Mouse (Mus musculus): Measurements from ENCODE around the gene Vps51. TPM values are rescaled to one million over a fixed set of nuclear protein-coding genes. Genes with fewer than 3 reads are reported as not detected.
"Not testable (repeated sequence)": the region's sequence is repeated elsewhere in the genome, so short reads cannot be mapped to it uniquely, and the experiment has no call there.

The Vps51 gene
- total and polyA plus RNA-seq, 2 experiments from 2014 or later = 93.7 to 96.8 TPM

DNA sequence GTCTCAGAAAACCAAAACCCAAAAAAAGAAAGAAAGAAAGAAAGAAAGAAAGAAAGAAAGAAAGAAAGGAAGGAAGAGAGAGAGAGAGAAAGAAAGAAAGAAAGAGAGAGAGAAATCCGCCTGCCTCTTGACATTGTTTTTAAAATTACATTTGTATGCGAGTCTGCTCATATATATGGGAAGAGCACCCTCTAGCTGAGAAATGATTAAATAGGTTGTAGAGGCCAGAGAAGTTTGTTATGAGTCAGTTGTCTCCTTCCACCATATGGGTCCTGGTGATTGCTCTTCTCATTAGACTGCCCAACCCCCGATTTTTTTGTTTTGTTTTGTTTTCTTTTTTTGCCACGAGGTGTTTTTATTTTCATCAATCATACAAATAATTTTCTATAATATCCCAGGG is 32.9 kb downstream of the Vps51 start:
- ATAC-seq; H3K36me3 ChIP-seq (ENCODE audit: insufficient read depth); H3K4me3 ChIP-seq (ENCODE audit: low read depth, low read length); H3K27me3 ChIP-seq (ENCODE audit: insufficient read depth, low read length); H3K9ac ChIP-seq; H3K4me2 ChIP-seq (ENCODE audit: low read depth); H3K9me3 ChIP-seq (ENCODE audit: low read length); H3K27ac ChIP-seq (ENCODE audit: low read depth, low read length): not testable (repeated sequence)
- H3K4me1 ChIP-seq (ENCODE audit: insufficient read depth) = peaks cover 12% of the 10 kb centered on the region; the same call in 1 of the 2 replicates
- TF ChIP-seq CTCF (IDR thresholded peaks at IDR 0.05; ENCODE audit: low read depth) = peak; percentile 57
- 54% methylated on average over 4 of the region's 4 CpGs for WGBS
- peak; percentile 56 for DNase-seq

GRCm38 (mm10) chr19:6042293-6042692 is 34.7 kb downstream of the Vps51 start:
- DNase-seq = no peak
- Histone ChIP-seq H3K4me1 (ENCODE audit: insufficient read depth) (peaks cover 5% of the 10 kb centered on the region; the same call in 1 of the 2 replicates), H3K4me3 (ENCODE audit: low read depth, low read length) (no peak overlapping the region), H3K4me2 (ENCODE audit: low read depth) (no peak overlapping the region), H3K27me3 (ENCODE audit: insufficient read depth, low read length) (no peaks in the 10 kb centered on the region), H3K36me3 (ENCODE audit: insufficient read depth) (no peaks in the 10 kb centered on the region), H3K27ac (ENCODE audit: low read depth, low read length) (no peak overlapping the region), H3K9ac (no peak overlapping the region), H3K9me3 (ENCODE audit: low read length) (no peaks in the 10 kb centered on the region)
- TF ChIP-seq CTCF (IDR thresholded peaks at IDR 0.05; ENCODE audit: low read depth) = no peak
- no peak for ATAC-seq
- 84% methylated on average over 9 of the region's 9 CpGs for WGBS

- no peaks in the 10 kb centered on the region for H3K9me3 ChIP-seq (ENCODE audit: low read length)
- DNase-seq = no peak
- ATAC-seq = no peak
- no peak overlapping the region for H3K9ac ChIP-seq
- no peak overlapping the region for H3K4me3 ChIP-seq (ENCODE audit: low read depth, low read length)
- H3K4me1 ChIP-seq (ENCODE audit: insufficient read depth) = no peaks in the 10 kb centered on the region
- no peak overlapping the region for H3K27ac ChIP-seq (ENCODE audit: low read depth, low read length)
- no peak for TF ChIP-seq CTCF (IDR thresholded peaks at IDR 0.05; ENCODE audit: low read depth)
- H3K27me3 ChIP-seq (ENCODE audit: insufficient read depth, low read length) = no peaks in the 10 kb centered on the region
- H3K36me3 ChIP-seq (ENCODE audit: insufficient read depth) = no peaks in the 10 kb centered on the region
- no peak overlapping the region for H3K4me2 ChIP-seq (ENCODE audit: low read depth)
Observed at GRCm38 (mm10) chr19:6040002-6040401, 37.0 kb downstream of the Vps51 start.

- Histone ChIP-seq H3K4me1 (ENCODE audit: insufficient read depth) (no peaks in the 10 kb centered on the region), H3K9me3 (ENCODE audit: low read length) (no peaks in the 10 kb centered on the region), H3K9ac (no peak overlapping the region), H3K27ac (ENCODE audit: low read depth, low read length) (no peak overlapping the region), H3K4me3 (ENCODE audit: low read depth, low read length) (no peak overlapping the region), H3K4me2 (ENCODE audit: low read depth) (no peak overlapping the region), H3K27me3 (ENCODE audit: insufficient read depth, low read length) (no peaks in the 10 kb centered on the region), H3K36me3 (ENCODE audit: insufficient read depth) (no peaks in the 10 kb centered on the region)
- 76% methylated on average over 7 of the region's 7 CpGs for WGBS
- no peak for ATAC-seq
- TF ChIP-seq CTCF (IDR thresholded peaks at IDR 0.05; ENCODE audit: low read depth) = no peak
- DNase-seq = no peak
Observed at GRCm38 (mm10) chr19:6038326-6038725, 38.7 kb downstream of the Vps51 start.

DNA sequence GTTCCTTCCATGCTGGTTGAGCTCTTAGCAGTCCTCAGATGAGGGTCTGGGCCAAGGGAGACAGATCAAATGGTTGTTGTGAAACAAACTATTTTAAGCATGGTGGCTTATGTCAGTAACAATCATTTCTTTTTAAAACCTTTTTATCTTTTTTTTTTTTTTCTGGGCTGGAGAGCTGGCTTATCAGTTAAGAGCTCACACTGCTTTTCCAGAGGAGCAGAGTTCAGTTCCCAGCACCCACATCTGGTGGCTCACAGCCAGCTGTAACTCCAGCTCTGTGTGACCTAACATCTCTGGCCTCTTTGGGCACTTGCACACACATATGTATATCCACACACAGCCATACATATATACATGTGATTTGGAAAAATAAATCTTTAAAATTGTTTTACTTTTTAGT is 39.3 kb downstream of the Vps51 start:
- Histone ChIP-seq H3K4me1 (ENCODE audit: insufficient read depth) (no peaks in the 10 kb centered on the region), H3K9ac (no peak overlapping the region), H3K9me3 (ENCODE audit: low read length) (no peaks in the 10 kb centered on the region), H3K27me3 (ENCODE audit: insufficient read depth, low read length) (no peaks in the 10 kb centered on the region), H3K4me2 (ENCODE audit: low read depth) (no peak overlapping the region), H3K27ac (ENCODE audit: low read depth, low read length) (no peak overlapping the region), H3K4me3 (ENCODE audit: low read depth, low read length) (no peak overlapping the region), H3K36me3 (ENCODE audit: insufficient read depth) (no peaks in the 10 kb centered on the region)
- TF ChIP-seq CTCF (IDR thresholded peaks at IDR 0.05; ENCODE audit: low read depth) = no peak
- DNase-seq (no peak), ATAC-seq (no peak)

GRCm38 (mm10) chr19:6035966-6036585 is 41.0 kb downstream of the Vps51 start:
- no peaks in the 10 kb centered on the region for H3K27me3 ChIP-seq (ENCODE audit: insufficient read depth, low read length)
- H3K4me2 ChIP-seq (ENCODE audit: low read depth) = no peak overlapping the region
- H3K9me3 ChIP-seq (ENCODE audit: low read length) = no peaks in the 10 kb centered on the region
- H3K4me1 ChIP-seq (ENCODE audit: insufficient read depth) = no peaks in the 10 kb centered on the region
- H3K27ac ChIP-seq (ENCODE audit: low read depth, low read length) = no peak overlapping the region
- H3K4me3 ChIP-seq (ENCODE audit: low read depth, low read length) = no peak overlapping the region
- H3K36me3 ChIP-seq (ENCODE audit: insufficient read depth) = no peaks in the 10 kb centered on the region
- no peak for DNase-seq
- ATAC-seq = no peak
- TF ChIP-seq CTCF (IDR thresholded peaks at IDR 0.05; ENCODE audit: low read depth) = no peak
- H3K9ac ChIP-seq = no peak overlapping the region
- WGBS = 83% methylated on average over 9 of the region's 9 CpGs

DNA sequence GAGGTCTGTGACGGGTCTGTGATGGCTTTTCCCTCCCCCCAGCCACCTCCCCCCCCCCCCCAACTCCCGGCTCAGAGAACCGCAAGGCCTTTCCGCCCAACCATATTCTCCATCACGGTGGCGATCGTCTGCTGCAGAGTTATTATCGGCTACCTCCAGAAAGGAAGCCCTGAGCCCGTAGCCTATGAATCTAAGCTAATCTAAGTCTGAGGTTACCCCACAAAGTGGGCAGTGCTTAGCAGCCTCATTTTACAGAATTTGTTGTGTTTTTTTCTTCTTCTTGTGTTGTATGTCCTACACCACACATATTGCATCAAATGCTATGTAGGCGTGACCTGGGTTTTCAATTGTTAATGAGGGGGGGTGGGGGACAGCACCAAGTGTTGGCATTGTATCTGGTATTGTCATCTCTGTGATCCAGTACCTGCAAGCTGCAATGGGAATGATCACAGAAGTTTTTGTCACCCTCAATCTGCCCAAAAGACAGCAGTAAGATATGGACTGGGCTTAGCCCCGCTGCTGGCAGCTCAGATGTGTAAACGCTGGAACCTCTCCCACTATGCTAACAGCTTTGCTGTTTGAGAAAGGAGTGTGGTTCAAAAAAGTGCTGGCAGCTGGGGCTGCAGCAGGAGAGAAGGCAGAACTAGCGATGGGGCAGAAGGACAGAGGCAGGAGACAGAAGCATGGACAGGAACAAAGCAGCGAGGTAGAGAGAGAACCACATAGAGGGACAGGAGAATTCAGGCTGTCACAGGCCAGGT is 46.3 kb downstream of the Vps51 start:
- ATAC-seq (no peak), DNase-seq (no peak)
- no peak overlapping the region for H3K4me3 ChIP-seq (ENCODE audit: low read depth, low read length)
- no peaks in the 10 kb centered on the region for H3K4me1 ChIP-seq (ENCODE audit: insufficient read depth)
- no peaks in the 10 kb centered on the region for H3K27me3 ChIP-seq (ENCODE audit: insufficient read depth, low read length)
- no peak overlapping the region for H3K9ac ChIP-seq
- no peak for TF ChIP-seq CTCF (IDR thresholded peaks at IDR 0.05; ENCODE audit: low read depth)
- no peaks in the 10 kb centered on the region for H3K9me3 ChIP-seq (ENCODE audit: low read length)
- H3K4me2 ChIP-seq (ENCODE audit: low read depth) = no peak overlapping the region
- no peak overlapping the region for H3K27ac ChIP-seq (ENCODE audit: low read depth, low read length)
- no peaks in the 10 kb centered on the region for H3K36me3 ChIP-seq (ENCODE audit: insufficient read depth)
- 78% methylated on average over 14 of the region's 14 CpGs for WGBS

Data from forebrain, postnatal 0 days (tissue).